Mouse (Mus musculus) heart, adult 11 months (tissue): Measurements from ENCODE around the gene Vmn1r148.
"Not testable (repeated sequence)": the region's sequence is repeated elsewhere in the genome, so short reads cannot be mapped to it uniquely, and the experiment has no call there.

ENCODE experiments used
- DNase-seq: peaks from one replicate; pipeline ENCODE4 v3.0.0; 2022

The Vmn1r148 gene

DNA sequence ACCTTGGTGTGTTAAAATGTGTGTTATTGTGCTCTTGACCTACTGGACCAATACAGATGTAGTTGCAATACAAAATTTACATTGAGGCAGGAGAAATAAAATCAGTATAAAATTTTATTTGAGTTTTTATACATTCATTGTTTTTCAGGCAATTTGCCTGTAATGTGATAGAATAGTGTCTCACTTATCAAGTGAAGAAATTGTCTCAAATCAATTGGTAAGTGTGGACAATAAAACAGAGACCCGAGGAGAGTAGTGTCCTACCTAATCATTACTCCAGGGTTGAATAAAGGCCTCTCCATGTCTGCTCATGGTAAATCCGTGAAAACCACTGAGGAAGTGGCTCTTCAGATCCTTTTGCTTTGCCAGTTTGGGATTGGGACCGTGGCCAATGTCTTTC, at the start of gene Vmn1r148:
Gene Vmn1r148 (plus strand): TSS at position 301 of the 400 bp plus-strand sequence.
- DNase-seq = not testable (repeated sequence)

DNA sequence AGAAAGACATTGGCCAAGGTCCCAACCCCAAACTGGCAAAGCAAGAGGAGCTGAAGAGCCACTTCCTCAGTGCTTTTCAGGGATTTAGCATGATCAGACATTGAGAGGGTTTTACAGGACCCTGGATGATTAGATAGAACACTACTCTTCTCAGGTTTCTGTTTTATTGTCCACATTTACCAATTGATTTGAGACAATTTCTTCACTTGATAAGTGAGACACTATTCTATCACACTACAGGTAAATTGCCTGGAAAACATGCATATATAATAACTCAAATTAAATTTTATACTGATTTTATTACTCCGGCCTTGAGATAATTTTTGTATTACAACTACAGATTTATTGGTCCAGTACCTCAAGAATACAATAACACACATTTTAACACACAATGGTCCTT, 42.4 kb upstream of the Vmn1r148 start, which contains the start of gene Gm8660:
Gene Gm8660 (minus strand): TSS at position 101 of the 400 bp plus-strand sequence.
- not testable (repeated sequence) for DNase-seq

- DNase-seq = not testable (repeated sequence)
Observed at GRCm38 (mm10) chr7:22438129-22438528, 24.7 kb downstream of the Vmn1r148 start, which contains the start of gene Vmn1r149. Gene Vmn1r149, minus strand, starts transcription at chr7:22438229.

DNA sequence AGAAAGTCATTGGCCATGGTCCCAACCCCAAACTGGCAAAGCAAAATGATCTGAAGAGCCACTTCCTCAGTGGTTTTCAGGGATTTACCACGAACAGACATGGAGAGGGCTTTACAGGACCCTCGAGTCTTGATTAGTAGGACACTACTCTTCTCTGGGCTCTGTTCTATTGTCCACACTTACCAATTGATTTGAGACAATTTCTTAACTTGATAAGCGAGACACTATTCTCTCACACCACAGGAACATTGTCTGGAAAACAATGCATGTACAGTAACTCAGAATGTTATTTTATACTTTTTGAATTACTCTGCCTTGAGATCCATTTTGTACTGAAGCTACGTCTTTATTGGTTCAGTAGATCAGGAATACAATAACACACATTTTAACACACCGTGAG, 50.6 kb downstream of the Vmn1r148 start, which contains the start of gene Gm10665:
Gene Gm10665 (minus strand): TSS at position 101 of the 400 bp plus-strand sequence.
- not testable (repeated sequence) for DNase-seq
